Mouse (Mus musculus): ENCODE data around the gene Acsm3. TPM values are rescaled to one million over a fixed set of nuclear protein-coding genes. Genes with fewer than 3 reads are reported as not detected.

The Acsm3 gene
- total RNA-seq, 2 experiments from 2014 or later: 0.31 to 0.66 TPM

DNA sequence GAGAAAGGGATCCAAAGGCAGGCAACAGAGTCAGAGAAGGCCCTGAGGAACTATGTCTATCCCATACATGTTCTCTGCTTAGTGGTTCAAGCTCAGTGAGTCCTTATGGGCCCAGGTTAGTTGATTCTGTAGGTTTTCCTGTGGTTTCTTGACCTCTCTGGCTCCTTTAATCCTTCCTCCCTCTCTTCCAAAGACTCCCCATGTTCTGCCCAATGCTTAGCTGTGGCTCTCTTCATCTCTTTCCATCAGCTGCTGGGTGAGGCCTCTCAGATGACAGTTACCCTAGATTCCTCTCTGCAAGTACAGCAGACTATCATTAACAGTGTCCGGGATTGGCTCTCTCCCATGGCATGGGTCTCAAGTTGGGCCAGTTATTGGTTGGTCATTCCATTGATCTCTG is 74.6 kb downstream of the Acsm3 start:
- DNase-seq: no peak
- Histone ChIP-seq H3K4me3 (no peak overlapping the region), H3K27ac (no peak overlapping the region)
- TF ChIP-seq CTCF (IDR thresholded peaks at IDR 0.05): no peak
- intact Hi-C loops (cut with DNase I): no loop called here

- Histone ChIP-seq H3K27ac (no peak overlapping the region), H3K4me3 (no peak overlapping the region)
- intact Hi-C loops (cut with DNase I): no loop called here
- DNase-seq: no peak
- TF ChIP-seq CTCF (IDR thresholded peaks at IDR 0.05): no peak
Measured at GRCm38 (mm10) chr7:119835996-119836777, 75.5 kb downstream of the Acsm3 start.

Other genes starting within 250 kb of the Acsm3 start
- gene Acsm5, start 241.5 kb upstream of the Acsm3 start, total RNA-seq (2021): under 1 TPM in 1 of 2 experiments, not detected in 1; 0.84 TPM
- not detected for gene Pdilt, start 237.4 kb upstream of the Acsm3 start, total RNA-seq (2021)
- not detected for gene Acsm2, start 206.6 kb upstream of the Acsm3 start, total RNA-seq (2021)
- under 1 TPM in 1 of 2 experiments, not detected in 1; 0.13 TPM for gene Acsm1, start 153.9 kb upstream of the Acsm3 start, total RNA-seq (2021)
- not detected for gene Acsm4, start 70.9 kb upstream of the Acsm3 start, total RNA-seq (2021)
- 10 to 100 TPM; 18.3 to 18.4 TPM for gene Thumpd1, start 40.1 kb upstream of the Acsm3 start, total RNA-seq (2021)
- gene Rexo5, start 33.1 kb downstream of the Acsm3 start, total RNA-seq (2021): under 1 TPM; 0.64 to 0.71 TPM
- 1 to 10 TPM; 1.0 to 1.2 TPM for gene Eri2, start 33.1 kb downstream of the Acsm3 start, total RNA-seq (2021)
- gene Lyrm1, start 134.9 kb downstream of the Acsm3 start, total RNA-seq (2021): 10 to 100 TPM; 11.8 to 12.8 TPM
- 10 to 100 TPM; 16.8 to 25.3 TPM for gene Dcun1d3, start 135.4 kb downstream of the Acsm3 start, total RNA-seq (2021)